Mouse (Mus musculus): Measurements from ENCODE around the gene Qprt. TPM values are rescaled to one million over a fixed set of nuclear protein-coding genes. Genes with fewer than 3 reads are reported as not detected.
A peak's percentile ranks its signal among the peaks of the same experiment; 100 is the strongest.

Qprt gene
- polyA plus RNA-seq, 1 experiment from 2014 or later, result 40.3 TPM

DNA sequence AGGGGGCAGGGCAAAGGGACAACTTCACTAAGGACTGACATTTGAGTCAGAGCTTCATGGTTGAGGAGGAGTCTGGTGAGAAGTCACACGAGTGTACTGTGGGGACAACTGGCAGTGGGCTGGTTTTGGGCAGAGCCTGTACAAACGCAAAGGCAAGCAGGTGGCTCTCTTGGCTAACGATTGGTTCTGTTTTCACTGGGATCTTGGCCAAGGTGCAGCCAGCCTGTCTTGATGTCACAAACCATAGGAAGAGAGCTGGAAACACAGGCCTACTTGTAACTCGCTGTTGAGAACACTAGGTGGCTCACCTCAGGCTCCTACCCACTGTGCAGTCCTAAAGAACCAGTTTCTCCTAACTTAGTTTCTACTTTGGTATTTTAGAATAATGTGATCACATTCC lies 7.6 kb upstream of the Qprt start:
- peak overlapping the region; percentile 49; the same call in 1 of the 2 replicates for H3K27ac ChIP-seq
- no peak overlapping the region for H3K4me3 ChIP-seq
- ATAC-seq, result peak; percentile 63; the same call in 1 of the 2 replicates
- H3K9me3 ChIP-seq (replicated peaks), result peaks cover 2% of the 10 kb centered on the region
- H3K4me1 ChIP-seq, result peaks cover 24% of the 10 kb centered on the region
- no peak overlapping the region for H3K4me2 ChIP-seq
- 17% methylated on average over 4 of the region's 4 CpGs for WGBS (ENCODE audit: insufficient replicate concordance)
- H3K36me3 ChIP-seq, result no peaks in the 10 kb centered on the region
- H3K27me3 ChIP-seq (replicated peaks), result no peaks in the 10 kb centered on the region
- H3K9ac ChIP-seq, result 0 out of 2 replicates have a peak overlapping the region, but pooled peaks have one; percentile 17

DNA sequence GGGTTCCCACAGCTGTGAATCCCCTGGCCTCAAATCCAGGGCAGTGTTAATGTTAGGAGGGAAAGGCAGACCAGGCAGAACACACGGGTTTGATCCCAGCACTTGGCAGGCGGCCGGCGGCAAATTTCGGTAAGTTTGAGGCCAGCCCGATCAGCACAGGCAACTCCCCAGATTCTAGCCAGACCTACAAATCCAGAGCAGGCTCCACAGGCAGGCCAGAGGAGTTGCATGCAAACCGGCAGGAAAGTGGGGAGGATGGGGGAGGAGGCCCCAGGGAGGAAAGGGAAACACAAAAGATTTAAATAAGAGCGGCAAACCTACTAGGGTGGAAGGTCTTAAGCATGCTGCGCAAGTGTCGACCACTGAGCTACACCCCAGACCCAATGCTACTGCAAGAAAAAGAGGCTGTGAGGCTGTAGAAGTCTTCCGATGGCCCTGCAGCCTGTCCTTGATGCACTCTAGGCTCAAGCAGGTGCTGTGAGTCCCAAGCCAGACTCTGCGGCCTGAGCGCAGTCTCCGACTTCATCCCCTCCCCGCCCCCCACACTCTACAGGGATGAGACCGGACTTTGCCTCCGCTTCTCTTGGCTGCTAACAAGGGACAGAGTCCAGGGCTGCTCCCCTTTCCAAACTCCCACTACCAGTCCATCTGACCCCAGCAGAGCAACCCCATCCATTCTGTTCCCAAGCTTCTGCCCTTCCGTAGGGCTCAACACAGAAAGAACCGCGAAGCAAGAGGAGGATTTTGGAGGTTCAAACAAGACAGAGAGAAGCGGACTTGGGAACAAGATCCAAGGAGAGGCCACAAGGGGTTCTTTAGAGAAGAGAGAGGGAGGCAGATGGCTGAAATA lies 740 bp downstream of the Qprt start:
- peaks cover 42% of the 10 kb centered on the region for H3K4me1 ChIP-seq
- peak overlapping the region; percentile 37 for H3K9ac ChIP-seq
- peaks cover 21% of the 10 kb centered on the region for H3K27me3 ChIP-seq (replicated peaks)
- H3K4me2 ChIP-seq, result peak overlapping the region; percentile 40
- peak overlapping the region; percentile 43 for H3K4me3 ChIP-seq
- ATAC-seq, result peak; percentile 76
- H3K9me3 ChIP-seq (replicated peaks), result peaks cover 9% of the 10 kb centered on the region
- H3K36me3 ChIP-seq, result no peaks in the 10 kb centered on the region
- peak overlapping the region; percentile 72 for H3K27ac ChIP-seq
- 41% methylated on average over 21 of the region's 21 CpGs for WGBS (ENCODE audit: insufficient replicate concordance)

DNA sequence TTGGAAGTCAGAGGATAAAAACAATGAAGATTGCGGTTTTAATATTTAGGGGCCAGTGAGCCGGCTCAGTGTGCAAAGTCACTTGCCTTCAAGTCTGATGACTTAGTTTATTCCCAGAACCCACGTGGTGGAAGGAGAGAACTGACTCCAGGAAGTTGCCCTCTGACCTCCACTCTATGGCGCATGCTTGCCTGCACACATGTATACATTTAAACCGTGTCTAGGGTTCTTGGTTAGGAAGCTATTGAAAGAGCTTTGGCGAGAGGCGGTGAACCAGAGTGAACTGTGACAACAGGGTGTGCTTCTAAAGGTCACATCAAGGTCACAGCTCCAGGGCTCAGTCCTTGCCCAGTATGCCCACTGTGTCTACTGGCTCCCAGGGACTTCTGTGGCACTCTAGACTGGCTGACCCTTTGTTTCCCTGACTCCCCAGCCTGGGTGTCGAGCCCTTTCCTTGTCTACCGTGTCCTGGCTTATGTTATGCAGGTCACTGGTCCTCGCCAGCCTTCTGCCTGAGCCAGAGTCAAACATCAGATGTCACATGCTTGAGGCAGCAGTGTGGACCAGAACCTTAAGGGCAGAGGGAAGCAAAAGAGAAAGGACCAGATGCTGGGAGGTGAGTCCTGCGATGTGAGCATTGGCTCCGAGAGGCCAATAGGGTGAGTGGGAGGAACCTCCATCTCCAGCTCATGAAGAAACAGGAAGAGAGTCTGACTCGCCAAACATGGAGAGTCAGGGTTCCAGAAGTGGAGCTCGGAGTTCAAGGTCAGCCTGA lies 3.2 kb downstream of the Qprt start:
- Histone ChIP-seq H3K9me3 (replicated peaks) (no peaks in the 10 kb centered on the region), H3K4me1 (peaks cover 53% of the 10 kb centered on the region), H3K36me3 (no peaks in the 10 kb centered on the region), H3K9ac (no peak overlapping the region), H3K4me2 (no peak overlapping the region), H3K27ac (no peak overlapping the region; the same call in 1 of the 2 replicates), H3K4me3 (no peak overlapping the region), H3K27me3 (replicated peaks) (peaks cover 21% of the 10 kb centered on the region)
- 60% methylated on average over 14 of the region's 14 CpGs for WGBS (ENCODE audit: insufficient replicate concordance)
- ATAC-seq, result no peak

DNA sequence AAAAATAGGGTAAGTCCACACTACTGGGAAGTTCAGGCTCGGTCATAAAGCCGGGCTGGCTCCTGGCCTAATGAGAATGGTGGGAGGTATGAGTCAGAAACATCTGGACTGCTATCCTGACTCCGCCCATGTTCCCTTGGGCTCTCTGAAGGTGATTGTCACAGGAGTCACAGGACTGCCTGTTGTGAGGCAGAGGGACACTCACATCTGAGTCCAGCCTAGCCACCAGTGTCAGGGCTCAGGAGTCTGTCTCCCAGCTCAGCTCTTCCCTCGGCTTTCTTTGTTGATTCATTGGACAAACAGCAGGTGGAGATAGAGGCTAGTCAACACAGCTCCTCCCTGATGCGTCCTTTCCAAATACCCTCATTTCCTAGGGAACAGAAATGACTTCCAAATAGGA lies 4.1 kb downstream of the Qprt start:
- no peak for ATAC-seq
- Histone ChIP-seq H3K9ac (no peak overlapping the region), H3K36me3 (no peaks in the 10 kb centered on the region), H3K4me2 (no peak overlapping the region), H3K4me3 (no peak overlapping the region), H3K4me1 (peaks cover 63% of the 10 kb centered on the region), H3K9me3 (replicated peaks) (no peaks in the 10 kb centered on the region), H3K27ac (peak overlapping the region; percentile 23; the same call in 1 of the 2 replicates), H3K27me3 (replicated peaks) (peaks cover 21% of the 10 kb centered on the region)
- WGBS (ENCODE audit: insufficient replicate concordance), result 48% methylated on average over 5 of the region's 5 CpGs

DNA sequence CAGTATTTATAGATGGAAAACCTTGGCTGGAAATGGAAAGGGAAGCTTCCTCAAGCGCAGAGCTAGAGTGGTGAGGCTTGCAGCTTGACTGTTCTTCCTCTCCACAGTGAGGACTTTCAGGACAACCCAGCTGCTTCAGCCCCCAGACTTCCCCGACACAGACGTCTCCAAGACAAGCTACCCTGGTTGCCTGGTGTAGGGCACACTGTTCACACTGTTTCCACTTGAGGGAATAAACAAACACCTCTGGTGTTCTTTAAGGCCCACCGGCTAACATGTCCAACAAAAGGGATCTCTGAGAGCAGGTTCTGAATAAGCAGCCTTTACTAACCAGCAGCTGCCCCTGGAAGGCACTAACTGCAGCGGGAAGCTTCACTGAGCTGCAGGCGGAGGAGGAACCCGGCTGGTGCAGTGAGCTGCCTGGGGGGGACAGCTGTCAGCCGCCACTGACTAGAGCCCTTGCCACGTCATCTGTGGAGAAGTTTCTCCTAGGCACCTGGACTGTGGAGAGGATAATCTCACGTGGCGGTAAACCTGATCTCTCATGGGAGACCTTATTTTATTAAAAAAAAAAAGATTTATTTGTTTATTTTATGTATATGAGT lies 5.6 kb downstream of the Qprt start:
- Histone ChIP-seq H3K27me3 (replicated peaks) (peaks cover 8% of the 10 kb centered on the region), H3K4me2 (no peak overlapping the region), H3K4me1 (peaks cover 74% of the 10 kb centered on the region), H3K27ac (0 out of 2 replicates have a peak overlapping the region, but pooled peaks have one; percentile 26), H3K36me3 (no peaks in the 10 kb centered on the region), H3K9me3 (replicated peaks) (no peaks in the 10 kb centered on the region), H3K9ac (no peak overlapping the region), H3K4me3 (no peak overlapping the region)
- WGBS (ENCODE audit: insufficient replicate concordance), result 61% methylated on average over 11 of the region's 11 CpGs
- no peak for ATAC-seq

DNA sequence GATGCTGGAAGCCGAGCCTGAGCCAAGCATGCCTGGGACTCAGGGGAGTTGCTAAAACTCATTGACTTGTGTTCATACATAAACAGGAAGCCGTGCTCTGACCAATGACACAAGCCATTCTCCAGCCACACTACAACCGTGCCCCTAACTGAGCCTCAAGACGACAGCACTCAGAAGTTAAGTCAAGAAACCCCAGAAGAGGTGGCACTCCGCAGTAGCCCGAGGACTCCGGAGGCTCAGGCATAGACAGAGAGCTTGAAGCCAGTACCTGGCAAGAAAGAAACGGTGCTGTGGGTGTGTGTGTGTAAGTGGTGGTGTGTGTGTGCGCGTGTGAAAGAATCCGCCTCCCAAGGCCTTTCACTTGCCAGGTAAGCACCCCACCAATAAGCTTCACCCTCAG lies 7.1 kb downstream of the Qprt start:
- Histone ChIP-seq H3K4me3 (no peak overlapping the region), H3K4me1 (peaks cover 75% of the 10 kb centered on the region), H3K27me3 (replicated peaks) (no peaks in the 10 kb centered on the region), H3K27ac (no peak overlapping the region), H3K4me2 (no peak overlapping the region), H3K9me3 (replicated peaks) (no peaks in the 10 kb centered on the region), H3K9ac (no peak overlapping the region), H3K36me3 (no peaks in the 10 kb centered on the region)
- no peak for ATAC-seq
- WGBS (ENCODE audit: insufficient replicate concordance), result 66% methylated on average over 11 of the region's 11 CpGs

DNA sequence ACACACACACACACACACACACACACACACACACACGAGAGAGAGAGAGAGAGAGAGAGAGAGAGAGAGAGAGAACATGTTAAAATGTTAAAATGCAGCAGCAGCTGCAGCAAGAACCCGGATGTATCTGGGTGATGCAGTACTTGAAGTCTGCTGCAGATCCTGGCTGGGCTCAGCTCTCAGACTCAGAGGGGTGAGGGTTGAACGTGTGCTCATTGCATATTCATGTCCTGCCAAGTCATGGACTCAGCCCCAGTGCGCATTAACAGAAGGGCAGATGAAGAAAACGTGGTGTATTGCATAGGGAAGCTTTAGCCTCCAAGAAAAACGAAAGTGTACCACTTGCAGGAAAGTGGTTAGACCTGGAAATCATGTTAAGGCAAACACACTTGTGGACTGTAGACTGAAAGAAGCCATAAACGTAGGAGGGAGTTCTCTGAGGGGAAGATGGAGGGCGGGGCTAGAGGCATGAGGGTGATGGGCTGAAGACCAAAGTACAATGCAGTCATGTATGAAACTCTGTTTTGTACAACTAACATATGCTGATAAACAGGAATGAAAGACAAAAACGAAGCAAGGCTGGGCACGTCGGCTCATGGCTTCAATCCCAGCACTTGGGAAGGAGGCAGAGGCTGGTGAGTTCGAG lies 8.3 kb downstream of the Qprt start:
- WGBS (ENCODE audit: insufficient replicate concordance), result 52% methylated on average over 11 of the region's 12 CpGs
- Histone ChIP-seq H3K27me3 (replicated peaks) (no peaks in the 10 kb centered on the region; the same call in 1 of the 2 replicates), H3K4me1 (peaks cover 67% of the 10 kb centered on the region), H3K36me3 (no peaks in the 10 kb centered on the region), H3K4me3 (no peak overlapping the region), H3K4me2 (no peak overlapping the region), H3K9ac (no peak overlapping the region), H3K9me3 (replicated peaks) (no peaks in the 10 kb centered on the region), H3K27ac (no peak overlapping the region)
- ATAC-seq, result no peak

DNA sequence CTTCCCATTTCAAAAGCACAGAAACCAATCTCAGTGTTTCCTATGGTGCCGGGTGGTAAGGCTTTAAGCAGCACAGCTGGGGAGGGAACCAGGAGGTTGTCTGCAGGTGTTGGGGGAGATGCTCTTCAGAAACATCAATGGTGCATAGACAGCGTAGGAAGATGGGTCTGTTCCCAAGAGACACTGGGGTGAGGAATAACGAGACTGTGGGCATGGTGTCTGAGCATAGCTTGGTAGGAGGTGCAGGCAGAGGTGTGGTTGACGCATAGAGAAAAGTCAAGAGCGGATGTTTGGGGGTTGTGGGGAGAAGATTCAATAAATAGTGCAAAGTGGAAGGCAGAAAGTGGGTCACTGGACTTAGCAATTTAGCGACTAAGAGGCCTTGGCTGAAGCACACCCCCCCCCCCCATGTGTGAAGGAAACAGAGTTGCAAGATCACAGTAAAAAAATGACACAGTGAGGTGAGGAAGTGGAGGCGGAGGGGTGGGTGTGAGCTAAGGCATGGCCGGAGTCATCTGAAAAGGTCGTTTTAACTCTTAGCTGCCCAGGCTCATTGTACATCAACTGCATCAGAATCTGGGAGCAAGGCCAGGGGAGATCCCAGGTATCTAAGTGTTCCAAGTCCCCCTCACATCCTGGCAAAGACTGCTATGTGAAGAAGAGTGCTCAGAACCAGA lies 9.0 kb downstream of the Qprt start:
- Histone ChIP-seq H3K9ac (no peak overlapping the region), H3K27me3 (replicated peaks) (no peaks in the 10 kb centered on the region; the same call in 1 of the 2 replicates), H3K4me2 (no peak overlapping the region), H3K36me3 (no peaks in the 10 kb centered on the region; the same call in 1 of the 2 replicates), H3K4me3 (no peak overlapping the region), H3K4me1 (peaks cover 60% of the 10 kb centered on the region), H3K9me3 (replicated peaks) (no peaks in the 10 kb centered on the region), H3K27ac (no peak overlapping the region)
- no peak for ATAC-seq
- 34% methylated on average over 9 of the region's 9 CpGs for WGBS (ENCODE audit: insufficient replicate concordance)

DNA sequence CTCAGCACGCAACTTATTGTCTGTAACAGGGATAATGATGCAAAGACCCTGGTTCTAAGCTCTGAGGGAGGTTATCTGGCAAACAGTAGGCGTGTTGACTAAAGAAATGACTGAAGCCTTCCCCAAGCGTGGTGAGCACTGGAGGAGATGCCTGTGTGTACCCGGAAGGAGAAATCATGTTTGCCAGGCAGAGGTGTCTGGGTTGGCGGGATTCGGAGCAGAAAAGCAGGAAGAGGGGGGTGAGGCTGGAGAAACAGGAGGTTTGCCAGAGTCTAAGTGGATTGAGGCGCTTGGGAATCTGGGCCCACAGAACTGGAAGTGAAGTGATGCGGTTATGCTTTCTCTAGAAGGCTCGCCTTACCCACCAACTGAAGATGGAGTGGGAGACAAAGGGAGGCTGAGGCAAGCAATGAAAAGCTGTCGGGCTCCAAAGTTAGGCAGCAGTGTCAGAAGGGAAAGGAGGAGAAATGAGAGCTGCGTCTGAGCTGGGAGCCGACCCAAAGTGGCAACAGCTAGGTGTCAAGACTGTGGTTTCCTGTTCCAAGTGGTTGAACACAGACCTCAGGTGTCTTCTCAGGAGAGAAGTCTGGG lies 9.7 kb downstream of the Qprt start:
- ATAC-seq, result no peak
- Histone ChIP-seq H3K4me3 (no peak overlapping the region), H3K27me3 (replicated peaks) (no peaks in the 10 kb centered on the region; the same call in 1 of the 2 replicates), H3K9me3 (replicated peaks) (no peaks in the 10 kb centered on the region), H3K27ac (no peak overlapping the region), H3K4me1 (peaks cover 53% of the 10 kb centered on the region), H3K9ac (no peak overlapping the region), H3K4me2 (no peak overlapping the region), H3K36me3 (no peaks in the 10 kb centered on the region; the same call in 1 of the 2 replicates)
- 69% methylated on average over 12 of the region's 12 CpGs for WGBS (ENCODE audit: insufficient replicate concordance)

DNA sequence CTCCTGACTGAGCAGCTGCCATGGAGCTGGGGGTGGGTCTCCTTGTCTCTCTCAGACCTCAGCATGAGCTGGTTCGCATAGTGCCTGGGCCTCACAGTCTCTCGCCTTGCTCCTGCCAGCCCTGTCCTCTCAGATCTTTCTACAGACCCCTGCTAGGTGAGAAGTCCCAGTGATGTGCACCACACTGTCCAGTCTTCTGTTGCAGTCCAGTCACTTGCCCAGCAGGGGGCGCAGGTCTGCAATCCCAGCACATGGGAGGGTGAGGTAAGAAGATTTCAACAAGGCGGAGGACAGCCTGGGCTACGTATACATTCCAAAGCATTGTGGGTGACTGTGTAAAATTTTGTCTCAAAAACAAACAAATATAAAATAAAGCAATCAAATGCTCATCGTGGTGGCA lies 10.6 kb downstream of the Qprt start:
- WGBS (ENCODE audit: insufficient replicate concordance), result 27% methylated on average over 6 of the region's 6 CpGs
- peaks cover 3% of the 10 kb centered on the region; the same call in 1 of the 2 replicates for H3K27me3 ChIP-seq (replicated peaks)

More for the DNA sequence above, 10.6 kb downstream of the Qprt start:
- peak; percentile 56 for ATAC-seq
- Histone ChIP-seq H3K4me2 (no peak overlapping the region), H3K9ac (no peak overlapping the region), H3K4me1 (peaks cover 45% of the 10 kb centered on the region), H3K27ac (no peak overlapping the region), H3K4me3 (no peak overlapping the region), H3K36me3 (no peaks in the 10 kb centered on the region; the same call in 1 of the 2 replicates), H3K9me3 (replicated peaks) (no peaks in the 10 kb centered on the region)
